Mouse (Mus musculus) heart, embryonic 12.5 days (tissue): ENCODE data around the gene Wipf1. TPM values are rescaled to one million over a fixed set of nuclear protein-coding genes. Genes with fewer than 3 reads are reported as not detected.

ENCODE experiments used
- ATAC-seq: fragments of 200-750 bp; cut with Nextera tagmentation; 2 replicates; pipeline ENCODE4 v1.8.0; 2017; ENCODE audit warnings: moderate TSS enrichment, moderate library complexity; ENCODE audit not compliant: insufficient number of reproducible peaks, low FRiP score
- H3K27ac ChIP-seq: fragments of 300-500 bp; sonication (generic); 2 replicates; pipeline ENCODE4 v1.5.1; 2016; ENCODE audit warnings: mild to moderate bottlenecking, moderate library complexity; ENCODE audit not compliant: poor library complexity, severe bottlenecking
- H3K27me3 ChIP-seq: fragments of 300-500 bp; sonication (generic); replicated peaks from 2 replicates; pipeline ENCODE4 v1.6.1; 2016; ENCODE audit warnings: mild to moderate bottlenecking, moderate library complexity
- H3K36me3 ChIP-seq: fragments of 300-500 bp; sonication (generic); 2 replicates; pipeline ENCODE4 v1.6.1; 2016; ENCODE audit warnings: mild to moderate bottlenecking, moderate library complexity
- H3K4me1 ChIP-seq: fragments of 300-500 bp; sonication (generic); replicated peaks from 2 replicates; pipeline ENCODE4 v1.6.1; 2016; ENCODE audit warnings: mild to moderate bottlenecking
- H3K4me2 ChIP-seq: fragments of 300-500 bp; sonication (generic); 2 replicates; pipeline ENCODE4 v1.6.1; 2016; ENCODE audit warnings: mild to moderate bottlenecking, moderate library complexity
- H3K4me3 ChIP-seq: fragments of 300-500 bp; sonication (generic); 2 replicates; pipeline ENCODE4 v1.5.1; 2016; ENCODE audit warnings: mild to moderate bottlenecking
- H3K9ac ChIP-seq: fragments of 300-500 bp; sonication (generic); 2 replicates; pipeline ENCODE4 v1.6.1; 2016; ENCODE audit warnings: mild to moderate bottlenecking, moderate library complexity
- H3K9me3 ChIP-seq: fragments of 300-500 bp; sonication (generic); replicated peaks from 2 replicates; pipeline ENCODE4 v1.6.1; 2016; ENCODE audit warnings: mild to moderate bottlenecking, moderate library complexity
- WGBS: fragments of 180-500 bp; shearing (Covaris S2); methylation state at CpG from one replicate; pipeline ENCODE4 v1.1.7; 2016; 5-methylcytosine and 5-hydroxymethylcytosine counted together
- polyA plus RNA-seq: library from polyadenylated mRNA; unstranded; fragments of >200 nt; fragmentation: Nextera tagmentation; extraction: Ambion mirVana; gene quantifications from 2 replicates; pipeline ENCODE4 v1.2.1, GENCODE M21; 2016

Wipf1 gene
- polyA plus RNA-seq, 1 experiment from 2014 or later, result 7.3 TPM

- 66% methylated on average over 8 of the region's 8 CpGs for WGBS
- no peak for ATAC-seq
- H3K9ac ChIP-seq, result no peak overlapping the region
- H3K27me3 ChIP-seq, result no peaks in the 10 kb centered on the region
- H3K36me3 ChIP-seq, result no peaks in the 10 kb centered on the region
- H3K27ac ChIP-seq, result peak overlapping the region; percentile 80
- H3K9me3 ChIP-seq, result no peaks in the 10 kb centered on the region
- no peak overlapping the region for H3K4me3 ChIP-seq
- H3K4me1 ChIP-seq, result peaks cover 32% of the 10 kb centered on the region
- 0 out of 2 replicates have a peak overlapping the region, but pooled peaks have one; percentile 1 for H3K4me2 ChIP-seq
Observed at GRCm38 (mm10) chr2:73486120-73486601, 43.4 kb downstream of the Wipf1 start.

DNA sequence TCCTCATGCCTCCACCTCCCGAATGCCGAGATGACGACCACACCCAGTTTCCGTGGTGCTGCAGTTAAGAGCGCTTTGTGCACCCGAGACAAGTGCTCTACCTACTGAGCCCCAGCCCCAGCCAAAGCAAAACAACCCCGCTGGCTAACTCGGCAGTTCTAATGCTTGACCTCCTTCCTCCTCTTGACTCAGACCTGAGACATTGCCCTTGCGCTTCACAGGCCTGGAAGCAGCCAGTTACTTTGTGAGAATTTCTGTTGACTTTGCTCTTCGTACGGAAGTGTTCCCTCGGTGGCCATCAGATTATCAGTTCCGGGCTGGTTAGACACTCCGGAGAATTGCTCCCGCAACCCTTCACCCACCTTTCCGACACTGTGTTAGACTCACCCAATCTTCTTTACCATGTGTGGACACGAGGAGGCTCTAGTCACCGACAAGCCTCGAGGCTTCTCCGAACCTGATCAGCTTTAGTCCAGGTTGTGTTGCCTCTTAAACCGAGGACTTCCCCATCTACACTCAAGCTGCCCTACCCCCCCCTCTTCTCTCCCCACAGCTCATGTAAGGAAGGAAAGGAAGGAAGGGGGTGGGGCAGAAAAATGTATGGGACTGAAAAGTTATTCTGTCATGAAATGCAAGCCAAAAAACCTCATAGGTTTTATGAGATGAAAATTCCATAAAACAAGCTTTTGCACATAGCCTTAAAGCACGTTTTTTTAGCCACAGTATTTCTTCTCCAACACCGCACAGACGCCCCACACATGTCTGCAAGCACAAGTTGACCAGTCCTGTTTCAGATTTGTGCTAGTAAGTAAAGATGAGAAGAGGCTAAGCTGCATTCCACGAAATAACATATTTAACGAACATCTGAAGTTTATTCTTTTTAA lies 44.1 kb downstream of the Wipf1 start:
- Histone ChIP-seq H3K9ac (peak overlapping the region; percentile 35; the same call in 1 of the 2 replicates), H3K4me1 (peaks cover 25% of the 10 kb centered on the region), H3K4me3 (peak overlapping the region; percentile 28), H3K27ac (peak overlapping the region; percentile 80), H3K9me3 (no peaks in the 10 kb centered on the region), H3K4me2 (peak overlapping the region; percentile 57), H3K27me3 (no peaks in the 10 kb centered on the region), H3K36me3 (no peaks in the 10 kb centered on the region)
- ATAC-seq, result peak; percentile 60; the same call in 1 of the 2 replicates
- WGBS, result 54% methylated on average over 26 of the region's 26 CpGs

DNA sequence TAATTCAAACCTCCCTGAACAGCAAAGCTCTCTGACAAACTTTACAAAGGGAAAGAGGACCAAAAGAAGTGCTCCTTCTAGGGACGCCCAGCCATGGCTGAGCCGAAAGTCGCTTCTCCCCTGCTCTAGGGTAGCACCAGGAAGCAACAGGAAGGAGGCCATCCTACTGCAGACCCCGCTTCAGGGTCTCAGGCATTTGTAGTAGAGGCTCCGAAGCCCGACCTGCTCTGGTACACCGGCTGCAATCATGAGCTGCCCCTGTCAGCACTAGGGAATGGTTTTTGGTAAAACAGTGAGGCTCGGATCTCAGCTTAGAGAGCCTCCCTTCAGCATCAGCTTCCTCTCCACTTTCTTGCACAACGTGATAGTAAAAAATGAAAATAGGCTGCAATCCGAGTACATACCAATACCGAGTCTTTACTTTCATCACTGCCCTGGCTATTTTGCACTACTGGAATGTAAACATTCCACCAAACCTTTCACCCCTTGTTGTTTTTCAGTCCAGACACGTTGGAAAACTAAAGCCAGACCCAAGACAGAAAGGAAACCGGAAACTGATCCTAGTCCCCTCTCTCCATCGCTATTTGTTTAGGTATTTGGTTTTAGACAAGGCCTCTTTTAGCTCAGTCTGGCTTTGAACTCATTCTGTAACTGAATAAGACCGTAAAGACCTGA lies 44.8 kb downstream of the Wipf1 start:
- peak overlapping the region; percentile 28 for H3K4me3 ChIP-seq
- WGBS, result 35% methylated on average over 15 of the region's 15 CpGs
- peak overlapping the region; percentile 35; the same call in 1 of the 2 replicates for H3K9ac ChIP-seq
- H3K4me1 ChIP-seq, result peaks cover 22% of the 10 kb centered on the region
- H3K36me3 ChIP-seq, result no peaks in the 10 kb centered on the region
- H3K27ac ChIP-seq, result peak overlapping the region; percentile 80
- H3K9me3 ChIP-seq, result no peaks in the 10 kb centered on the region
- H3K27me3 ChIP-seq, result no peaks in the 10 kb centered on the region
- peak; percentile 20; the same call in 1 of the 2 replicates for ATAC-seq
- peak overlapping the region; percentile 57 for H3K4me2 ChIP-seq

- whole genome bisulfite sequencing, result 86% methylated on average over 6 of the region's 6 CpGs
- Histone ChIP-seq H3K27me3 (no peaks in the 10 kb centered on the region), H3K9me3 (0 out of 2 replicates have a peak, but pooled peaks cover 6% of the 10 kb centered on the region), H3K4me1 (peaks cover 11% of the 10 kb centered on the region), H3K9ac (no peak overlapping the region), H3K36me3 (no peaks in the 10 kb centered on the region), H3K4me2 (no peak overlapping the region), H3K4me3 (no peak overlapping the region), H3K27ac (no peak overlapping the region)
- no peak for ATAC-seq
Observed at GRCm38 (mm10) chr2:73478805-73479204, 50.7 kb downstream of the Wipf1 start.

DNA sequence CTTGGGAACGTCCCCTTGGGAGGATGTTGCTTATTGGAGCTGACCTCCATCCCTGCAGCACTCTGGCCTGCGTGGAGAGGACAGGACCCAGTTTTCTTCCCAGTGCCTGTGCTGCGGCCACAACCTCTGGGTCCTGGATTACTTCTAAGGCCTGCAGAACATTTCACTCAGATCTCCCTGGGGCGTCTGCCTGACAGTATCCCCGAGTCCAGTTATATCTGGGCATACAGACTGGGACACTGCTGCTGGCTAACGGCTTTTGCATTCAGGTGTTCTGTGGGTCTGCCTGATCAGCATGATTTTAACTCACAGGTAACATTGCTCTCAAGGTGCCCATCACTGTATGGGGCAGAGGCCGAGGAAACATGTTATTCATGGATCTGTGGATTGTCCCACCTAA lies 52.0 kb downstream of the Wipf1 start:
- no peaks in the 10 kb centered on the region for H3K36me3 ChIP-seq

DNA sequence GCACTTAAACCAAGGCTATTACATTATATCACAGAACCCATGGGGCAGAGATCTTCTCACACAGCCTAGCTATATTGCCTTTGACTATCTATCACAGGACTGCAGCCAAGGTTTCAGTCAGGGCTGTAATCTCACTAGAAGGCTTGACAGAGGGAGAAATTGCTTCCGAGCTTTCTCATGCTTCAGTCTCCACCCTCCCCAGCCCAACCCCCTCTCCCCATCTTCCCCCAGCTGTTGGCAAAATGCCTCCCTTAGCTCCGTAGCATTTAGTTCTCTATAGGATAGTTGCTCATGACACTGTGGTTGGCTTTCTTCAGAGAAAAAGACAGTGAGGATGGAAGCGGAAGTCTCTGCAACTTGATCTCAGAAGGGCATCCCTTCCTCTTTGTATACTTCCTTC lies 54.0 kb downstream of the Wipf1 start:
- no peak overlapping the region for H3K27ac ChIP-seq
- ATAC-seq, result peak; percentile 59

More for the DNA sequence above, 52.0 kb downstream of the Wipf1 start:
- ATAC-seq, result no peak
- no peak overlapping the region for H3K4me2 ChIP-seq
- 0 out of 2 replicates have a peak, but pooled peaks cover 6% of the 10 kb centered on the region for H3K9me3 ChIP-seq
- H3K9ac ChIP-seq, result no peak overlapping the region
- no peak overlapping the region for H3K4me3 ChIP-seq
- 77% methylated on average over 7 of the region's 7 CpGs for WGBS
- H3K4me1 ChIP-seq, result peaks cover 10% of the 10 kb centered on the region
- no peak overlapping the region for H3K27ac ChIP-seq
- H3K27me3 ChIP-seq, result no peaks in the 10 kb centered on the region

GRCm38 (mm10) chr2:73472130-73472529 lies 57.4 kb downstream of the Wipf1 start:
- no peak overlapping the region for H3K27ac ChIP-seq
- H3K9ac ChIP-seq, result no peak overlapping the region
- no peaks in the 10 kb centered on the region for H3K36me3 ChIP-seq
- no peak overlapping the region for H3K4me2 ChIP-seq
- H3K4me1 ChIP-seq, result peaks cover 16% of the 10 kb centered on the region; the same call in 1 of the 2 replicates
- no peak overlapping the region for H3K4me3 ChIP-seq
- no peak for ATAC-seq
- H3K9me3 ChIP-seq, result no peaks in the 10 kb centered on the region
- 89% methylated on average over 2 of the region's 2 CpGs for WGBS
- no peaks in the 10 kb centered on the region for H3K27me3 ChIP-seq

More for the DNA sequence above, 54.0 kb downstream of the Wipf1 start:
- Histone ChIP-seq H3K27me3 (no peaks in the 10 kb centered on the region), H3K9me3 (0 out of 2 replicates have a peak, but pooled peaks cover 6% of the 10 kb centered on the region), H3K4me3 (no peak overlapping the region), H3K4me2 (no peak overlapping the region), H3K36me3 (no peaks in the 10 kb centered on the region), H3K4me1 (peaks cover 14% of the 10 kb centered on the region), H3K9ac (no peak overlapping the region)
- 43% methylated on average over 3 of the region's 3 CpGs for WGBS

- WGBS, result 68% methylated on average over 10 of the region's 10 CpGs
- Histone ChIP-seq H3K9me3 (no peaks in the 10 kb centered on the region), H3K9ac (no peak overlapping the region), H3K4me1 (peaks cover 10% of the 10 kb centered on the region; the same call in 1 of the 2 replicates), H3K4me3 (no peak overlapping the region), H3K27ac (no peak overlapping the region), H3K4me2 (no peak overlapping the region), H3K36me3 (no peaks in the 10 kb centered on the region), H3K27me3 (no peaks in the 10 kb centered on the region)
- ATAC-seq, result 0 out of 2 replicates have a peak, but pooled peaks have one; percentile 22
Observed at GRCm38 (mm10) chr2:73470146-73470630, 59.3 kb downstream of the Wipf1 start.

- Histone ChIP-seq H3K9me3 (no peaks in the 10 kb centered on the region), H3K4me3 (no peak overlapping the region), H3K9ac (no peak overlapping the region), H3K36me3 (no peaks in the 10 kb centered on the region), H3K27me3 (no peaks in the 10 kb centered on the region), H3K4me2 (no peak overlapping the region), H3K27ac (no peak overlapping the region), H3K4me1 (peaks cover 10% of the 10 kb centered on the region; the same call in 1 of the 2 replicates)
- no peak for ATAC-seq
- WGBS, result 81% methylated on average over 6 of the region's 6 CpGs
Observed at GRCm38 (mm10) chr2:73469552-73469951, 60.0 kb downstream of the Wipf1 start.

- Histone ChIP-seq H3K36me3 (no peaks in the 10 kb centered on the region), H3K27ac (no peak overlapping the region), H3K4me3 (no peak overlapping the region), H3K9me3 (no peaks in the 10 kb centered on the region), H3K9ac (no peak overlapping the region), H3K4me1 (peaks cover 10% of the 10 kb centered on the region; the same call in 1 of the 2 replicates), H3K27me3 (no peaks in the 10 kb centered on the region), H3K4me2 (no peak overlapping the region)
- WGBS, result 87% methylated on average over 5 of the region's 5 CpGs
- ATAC-seq, result no peak
Observed at GRCm38 (mm10) chr2:73468993-73469392, 60.5 kb downstream of the Wipf1 start.
